ENCODE assay signal across 28 mouse cellular contexts in genomic region chr14:110634147-110634546, GRCm38 (mm10).
A peak's percentile ranks its signal among the peaks of the same experiment; 100 is the strongest.
DNase-seq lines count a peak whose midpoint lies in the region; ATAC-seq and TF ChIP-seq lines count a peak whose summit lies in the region.
"Had no signal": no experiment of that assay in that cellular context is flagged by ENCODE, and none has a peak within 500 bp of the region (broad histone marks: within the 10 kb centered on the region; RNA-seq: fewer than 3 reads in every experiment).

No protein-coding gene starts in this region.

- 61% methylated on average over 3 of the region's 3 CpGs for WGBS in midbrain, embryonic 14.5 days
- 79% methylated on average over 3 of the region's 3 CpGs for WGBS in midbrain, embryonic 10.5 days
- 69% methylated on average over 3 of the region's 3 CpGs for WGBS in hindbrain, postnatal 0 days

- ATAC-seq in frontal cortex, adult (ENCODE audit: low TSS enrichment) = peak; percentile 62; the same call in 1 of the 2 replicates
- ATAC-seq in midbrain, embryonic 14.5 days (ENCODE audit: low FRiP score, low TSS enrichment) = 0 out of 2 replicates have a peak, but pooled peaks have one; percentile 60
- ATAC-seq in hindbrain, postnatal 0 days = peak; percentile 70
- ATAC-seq: Patski had no signal

- H3K9me3 ChIP-seq in midbrain, embryonic 14.5 days (ENCODE audit: control insufficient read depth, low read length) = no peaks in the 10 kb centered on the region
- no peaks in the 10 kb centered on the region for H3K9me3 ChIP-seq in midbrain, embryonic 10.5 days (replicated peaks)
- no peaks in the 10 kb centered on the region for H3K9me3 ChIP-seq in hindbrain, postnatal 0 days (ENCODE audit: low read length)
- H3K9me3 ChIP-seq: embryonic facial prominence, embryonic 15.5 days; limb, embryonic 15.5 days; megakaryocyte, embryonic 14.5 days; neural tube, embryonic 12.5 days had no signal

- no peaks in the 10 kb centered on the region for H3K36me3 ChIP-seq in midbrain, embryonic 14.5 days (ENCODE audit: control insufficient read depth, insufficient read depth, low read length)
- no peaks in the 10 kb centered on the region for H3K36me3 ChIP-seq in midbrain, embryonic 10.5 days
- H3K36me3 ChIP-seq in hindbrain, postnatal 0 days (ENCODE audit: insufficient read depth, low read length) = no peaks in the 10 kb centered on the region
- H3K36me3 ChIP-seq: embryonic facial prominence, embryonic 15.5 days; G1E; limb, embryonic 15.5 days; neural tube, embryonic 12.5 days had no signal

- no peaks in the 10 kb centered on the region for H3K27me3 ChIP-seq in midbrain, embryonic 14.5 days (ENCODE audit: control insufficient read depth, insufficient read depth, low read length)
- H3K27me3 ChIP-seq in midbrain, embryonic 10.5 days (ENCODE audit: low read depth, poor library complexity, severe bottlenecking) = no peaks in the 10 kb centered on the region
- no peaks in the 10 kb centered on the region for H3K27me3 ChIP-seq in hindbrain, postnatal 0 days (ENCODE audit: insufficient read depth, low read length)
- H3K27me3 ChIP-seq: CH12.LX; embryonic facial prominence, embryonic 15.5 days; limb, embryonic 15.5 days; megakaryocyte, embryonic 14.5 days; neural tube, embryonic 12.5 days; Patski had no signal

- no peak overlapping the region for H3K4me2 ChIP-seq in midbrain, embryonic 14.5 days (ENCODE audit: low read length)
- no peak overlapping the region for H3K4me2 ChIP-seq in hindbrain, postnatal 0 days (ENCODE audit: low read depth, low read length)
- H3K4me2 ChIP-seq: embryonic facial prominence, embryonic 15.5 days; limb, embryonic 15.5 days; lung, embryonic 14.5 days; neural tube, embryonic 12.5 days had no signal

- no peaks in the 10 kb centered on the region for H3K4me1 ChIP-seq in midbrain, embryonic 14.5 days (ENCODE audit: control insufficient read depth, insufficient read depth, low read length)
- no peaks in the 10 kb centered on the region for H3K4me1 ChIP-seq in midbrain, embryonic 10.5 days
- H3K4me1 ChIP-seq in hindbrain, postnatal 0 days (ENCODE audit: insufficient read depth, low read length) = no peaks in the 10 kb centered on the region
- H3K4me1 ChIP-seq: embryonic facial prominence, embryonic 15.5 days; limb, embryonic 15.5 days; megakaryocyte, embryonic 14.5 days; neural tube, embryonic 12.5 days had no signal

- H3K27ac ChIP-seq in midbrain, embryonic 14.5 days (replicated peaks; ENCODE audit: low read depth, low read length) = no peak overlapping the region
- H3K27ac ChIP-seq in midbrain, embryonic 10.5 days (replicated peaks) = no peak overlapping the region
- no peak overlapping the region for H3K27ac ChIP-seq in hindbrain, postnatal 0 days
- H3K27ac ChIP-seq: embryonic facial prominence, embryonic 15.5 days; limb, embryonic 15.5 days; liver, embryonic 14.5 days; neural tube, embryonic 12.5 days had no signal

- no peak for DNase-seq in frontal cortex, postnatal 14 days (ENCODE audit: low spot score in 2 of 2)
- DNase-seq in midbrain, embryonic 14.5 days = peak; percentile 61
- DNase-seq in midbrain, embryonic 10.5 days (ENCODE audit: low spot score) = no peak
- DNase-seq in hindbrain, postnatal 0 days (ENCODE audit: low spot score) = peak; percentile 13
- no peak for DNase-seq in gastrocnemius, adult 8-10 months (ENCODE audit: low spot score in 2 of 2)
- no peak for DNase-seq in cerebellum, postnatal 14 days
- DNase-seq: adrenal gland, adult 8-10 months; B cell, adult 2 months; cerebellum, adult 8-10 months; kidney, adult 11 months; kidney, postnatal 4 days; layer of hippocampus, adult 9-11 months; left cerebral cortex, postnatal 4 days; lung, embryonic 14.5 days; lung, postnatal 36 days; retina, postnatal 1 day; right cerebral cortex, postnatal 25 days; spleen, adult 18-20 months; thymus, postnatal 14 days had no signal

- no peak overlapping the region for H3K9ac ChIP-seq in midbrain, embryonic 14.5 days (replicated peaks; ENCODE audit: low read length)
- H3K9ac ChIP-seq in hindbrain, postnatal 0 days (replicated peaks; ENCODE audit: low read length) = no peak overlapping the region
- H3K9ac ChIP-seq: embryonic facial prominence, embryonic 15.5 days; limb, embryonic 15.5 days; liver, embryonic 14.5 days; lung, embryonic 14.5 days; neural tube, embryonic 12.5 days had no signal

- TF ChIP-seq CTCF in hindbrain, postnatal 0 days (IDR thresholded peaks at IDR 0.05; ENCODE audit: low read depth) = no peak

- H3K4me3 ChIP-seq in midbrain, embryonic 14.5 days (replicated peaks; ENCODE audit: low read depth, low read length) = no peak overlapping the region
- no peak overlapping the region for H3K4me3 ChIP-seq in midbrain, embryonic 10.5 days
- H3K4me3 ChIP-seq in hindbrain, postnatal 0 days (ENCODE audit: low read length) = no peak overlapping the region
- H3K4me3 ChIP-seq: embryonic facial prominence, embryonic 15.5 days; limb, embryonic 15.5 days; megakaryocyte, embryonic 14.5 days; neural tube, embryonic 12.5 days had no signal

Comparison
In these comparisons a context has a peak if more than half of its experiments do, and no peak if none do; other contexts are left out.
1. DNase-seq: peak in midbrain, embryonic 14.5 days (single experiment) and hindbrain, postnatal 0 days (single experiment); none in frontal cortex, postnatal 14 days (0 of 2), midbrain, embryonic 10.5 days (single experiment), gastrocnemius, adult 8-10 months (0 of 2) and cerebellum, postnatal 14 days (0 of 2).
2. Peak in every context shown above with its lines, with median percentiles within 50 percentile points of each other: ATAC-seq.